Mouse (Mus musculus): ENCODE measurements around the gene Ubash3b.

Gene Ubash3b

DNA sequence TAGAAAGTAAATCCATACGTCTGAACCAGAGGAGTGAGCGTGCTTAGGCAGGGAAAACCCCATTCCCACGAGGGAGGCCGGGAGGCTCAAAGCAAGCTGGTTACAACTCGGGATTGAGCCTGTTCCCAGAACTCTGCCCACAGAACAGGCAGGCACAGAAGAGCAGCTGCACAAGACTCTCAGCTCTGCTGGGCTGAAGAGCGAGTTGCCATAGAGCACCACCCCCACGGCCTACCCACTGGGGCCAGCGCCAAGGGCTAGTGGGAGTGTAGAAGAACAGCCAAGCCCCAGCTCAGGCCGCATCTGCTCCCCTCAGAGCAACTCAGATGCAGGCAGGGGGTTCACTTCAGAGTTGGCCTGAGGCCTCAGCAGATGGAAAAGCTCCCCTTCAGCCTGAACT lies 107.3 kb downstream of the Ubash3b start:
- peak; percentile 95 for DNase-seq (ENCODE audit: low read depth, low spot score)

DNA sequence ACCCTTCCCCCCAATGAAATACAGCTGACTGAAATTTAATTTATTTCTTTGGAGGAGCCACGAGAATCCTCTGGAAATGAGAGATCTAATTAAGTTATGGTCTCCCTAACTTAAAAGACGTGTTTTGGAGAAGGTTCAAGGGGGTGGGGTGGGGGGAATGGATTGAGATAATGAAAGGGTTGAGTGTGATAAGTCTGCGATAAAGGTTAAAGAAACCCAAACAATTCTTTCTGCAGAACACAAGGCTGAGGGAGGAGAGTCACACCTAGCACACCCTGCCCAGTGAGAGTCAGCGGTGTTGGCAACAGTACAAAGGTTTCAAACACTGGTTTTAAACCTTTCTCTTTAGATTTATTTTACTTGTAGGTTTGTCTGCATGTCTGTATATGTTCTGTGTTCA lies 108.0 kb downstream of the Ubash3b start:
- no peak for DNase-seq (ENCODE audit: low read depth, low spot score)

DNA sequence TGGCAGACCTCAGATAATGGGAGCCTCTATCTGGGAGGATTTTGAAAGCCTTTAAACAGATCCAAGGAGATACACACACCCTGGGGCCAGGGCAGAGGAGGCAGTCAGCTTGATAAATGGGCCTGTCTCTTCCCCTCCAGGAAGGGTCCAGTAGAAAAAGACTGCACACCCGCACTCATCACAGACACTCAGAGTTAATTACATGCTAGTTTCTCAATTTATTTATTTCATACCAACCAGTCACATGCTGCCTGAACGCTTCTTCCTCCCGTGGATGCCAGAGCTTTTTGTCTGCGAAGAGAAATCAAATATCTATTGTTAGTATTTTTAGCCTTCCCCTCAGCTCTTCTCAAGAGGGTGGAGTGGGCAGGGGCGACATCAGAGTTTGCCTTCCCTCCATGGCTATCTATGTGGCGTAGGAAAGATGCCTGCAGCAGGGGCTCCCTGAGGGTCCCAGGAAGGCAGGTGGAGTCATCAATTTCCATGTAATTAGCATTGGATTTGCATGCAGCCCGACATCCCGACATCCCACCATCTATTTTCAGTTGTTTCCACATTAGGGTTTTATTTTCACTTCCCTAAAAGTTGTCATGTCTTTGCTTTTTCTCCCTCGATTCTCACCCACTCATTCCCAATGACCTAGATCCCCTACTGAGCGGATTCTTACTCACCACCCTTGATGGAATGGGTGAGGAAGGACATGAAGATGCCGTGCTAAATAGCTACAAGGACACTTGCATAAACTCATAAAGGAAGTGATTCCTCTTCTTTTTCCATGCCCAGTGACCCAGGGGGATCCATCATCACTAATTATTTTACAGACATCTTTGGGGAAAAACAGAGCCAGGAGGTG lies 110.2 kb downstream of the Ubash3b start:
- no peak for DNase-seq (ENCODE audit: low read depth, low spot score)

- peak; percentile 84 for DNase-seq (ENCODE audit: low read depth, low spot score)
Measured at GRCm38 (mm10) chr9:41050331-41051079, 111.0 kb downstream of the Ubash3b start.

GRCm38 (mm10) chr9:41049282-41049681 lies 112.2 kb downstream of the Ubash3b start:
- no peak for DNase-seq (ENCODE audit: low read depth, low spot score)

DNA sequence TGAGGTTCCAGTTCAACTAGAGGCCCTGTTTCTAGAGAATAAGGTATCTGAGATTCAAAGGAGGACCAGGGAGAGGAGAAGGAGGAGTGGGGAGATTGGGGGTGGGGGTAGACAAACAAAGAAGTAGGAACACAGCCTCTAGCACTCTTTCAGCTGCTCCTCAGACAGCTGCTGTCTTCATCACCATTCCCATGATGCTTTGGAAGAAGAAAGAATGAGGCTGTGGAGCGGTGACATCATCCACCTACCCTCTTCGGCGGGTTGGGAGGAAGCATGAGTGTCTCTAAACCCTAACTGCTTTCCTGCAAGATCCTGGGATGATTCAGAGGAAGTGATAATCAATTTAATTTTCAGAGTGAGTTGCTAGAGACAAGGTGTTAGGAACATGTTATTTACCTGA lies 112.7 kb downstream of the Ubash3b start:
- DNase-seq (ENCODE audit: low read depth, low spot score): no peak

GRCm38 (mm10) chr9:41048216-41048615 lies 113.3 kb downstream of the Ubash3b start:
- no peak for DNase-seq (ENCODE audit: low read depth, low spot score)

- DNase-seq (ENCODE audit: low read depth, low spot score): no peak
Measured at GRCm38 (mm10) chr9:41047654-41048053, 113.8 kb downstream of the Ubash3b start.

GRCm38 (mm10) chr9:41044626-41045025 lies 116.9 kb downstream of the Ubash3b start:
- peak; percentile 70 for DNase-seq (ENCODE audit: low read depth, low spot score)

DNA sequence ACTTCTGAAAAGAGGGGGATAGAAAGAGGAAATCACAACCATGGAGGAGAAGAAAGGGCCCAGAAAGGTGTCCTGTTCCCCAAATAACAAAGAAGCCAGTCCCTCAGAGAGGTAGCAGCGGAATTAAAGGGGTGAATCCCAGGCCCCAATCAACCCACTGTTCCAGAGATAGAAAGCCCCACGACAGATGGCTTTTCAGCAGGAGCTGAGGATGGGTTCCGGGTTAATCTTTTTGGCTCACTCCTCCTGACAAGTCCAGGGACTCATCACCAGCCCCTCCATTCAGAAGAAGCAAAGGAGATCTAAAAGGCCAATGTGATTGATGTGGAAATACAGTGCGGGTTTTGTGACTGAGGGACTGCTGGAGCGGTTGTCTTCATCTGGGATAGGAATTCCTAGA lies 117.9 kb downstream of the Ubash3b start:
- no peak for DNase-seq (ENCODE audit: low read depth, low spot score)

GRCm38 (mm10) chr9:41041404-41041803 lies 120.1 kb downstream of the Ubash3b start:
- DNase-seq (ENCODE audit: low read depth, low spot score): no peak

GRCm38 (mm10) chr9:41038150-41038664 lies 123.3 kb downstream of the Ubash3b start:
- no peak for DNase-seq (ENCODE audit: low read depth, low spot score)

- DNase-seq (ENCODE audit: low read depth, low spot score): no peak
Measured at GRCm38 (mm10) chr9:41031590-41032489, 129.7 kb downstream of the Ubash3b start.

- no peak for DNase-seq (ENCODE audit: low read depth, low spot score)
Measured at GRCm38 (mm10) chr9:41029827-41030226, 131.7 kb downstream of the Ubash3b start.

GRCm38 (mm10) chr9:41028470-41028869 lies 133.0 kb downstream of the Ubash3b start:
- no peak for DNase-seq (ENCODE audit: low read depth, low spot score)

- DNase-seq (ENCODE audit: low read depth, low spot score): no peak
Measured at GRCm38 (mm10) chr9:41021690-41022089, 139.8 kb downstream of the Ubash3b start.

- DNase-seq (ENCODE audit: low read depth, low spot score): peak; percentile 56
Measured at GRCm38 (mm10) chr9:41020486-41020885, 141.0 kb downstream of the Ubash3b start.

GRCm38 (mm10) chr9:41014512-41014911 lies 147.0 kb downstream of the Ubash3b start:
- no peak for DNase-seq (ENCODE audit: low read depth, low spot score)

GRCm38 (mm10) chr9:41012456-41012855 lies 149.0 kb downstream of the Ubash3b start:
- no peak for DNase-seq (ENCODE audit: low read depth, low spot score)

- peak; percentile 55 for DNase-seq (ENCODE audit: low read depth, low spot score)
Measured at GRCm38 (mm10) chr9:41011512-41012436, 149.7 kb downstream of the Ubash3b start.
